Mouse (Mus musculus) myocyte (in vitro differentiated cells): Measurements from ENCODE around the gene Abce1. TPM values are rescaled to one million over a fixed set of nuclear protein-coding genes. Genes with fewer than 3 reads are reported as not detected.

Source experiments
- H3K27me3 ChIP-seq: one replicate; pipeline ENCODE4 v1.6.1; 2011; ENCODE audit not compliant: control insufficient read depth, insufficient read depth, insufficient read length
- H3K36me3 ChIP-seq: one replicate; pipeline ENCODE4 v1.6.1; 2011; ENCODE audit not compliant: control insufficient read depth, insufficient read depth
- H3K4me2 ChIP-seq: one replicate; pipeline ENCODE4 v1.6.1; 2011; ENCODE audit warnings: low read depth, control low read depth
- H3K4me3 ChIP-seq: one replicate; pipeline ENCODE4 v1.5.1; 2011; ENCODE audit warnings: mild to moderate bottlenecking, control low read depth, moderate library complexity
- H3K79me2 ChIP-seq: one replicate; pipeline ENCODE4 v1.6.1; 2011; ENCODE audit not compliant: control insufficient read depth, insufficient read depth
- H3ac ChIP-seq: one replicate; pipeline ENCODE4 v1.6.1; 2011; ENCODE audit not compliant: control insufficient read depth, insufficient read length
- CEBPB ChIP-seq: IDR thresholded peaks from 2 replicates; pipeline ENCODE4 v1.6.1; 2011; ENCODE audit warnings: mild to moderate bottlenecking, moderate library complexity; ENCODE audit not compliant: poor library complexity, insufficient read depth, severe bottlenecking
- E2F4 ChIP-seq: IDR thresholded peaks from one replicate; pipeline ENCODE4 v1.6.1; 2011; ENCODE audit warnings: mild to moderate bottlenecking, control low read depth, moderate library complexity; ENCODE audit not compliant: insufficient read depth
- MAX ChIP-seq: IDR thresholded peaks from one replicate; pipeline ENCODE4 v1.6.1; 2011; ENCODE audit warnings: low read depth, mild to moderate bottlenecking, control low read depth
- MYOD1 ChIP-seq, 3 experiments: IDR thresholded peaks; one replicate each; pipeline ENCODE4 v1.6.1; 2011; ENCODE audit warnings: control low read depth in 2 of 3, low read depth in 2 of 3, mild to moderate bottlenecking in 2 of 3, moderate library complexity in 1 of 3; ENCODE audit not compliant: insufficient read length in 2 of 3, control insufficient read depth in 1 of 3
- MYOG ChIP-seq, 3 experiments: IDR thresholded peaks; one replicate each; pipeline ENCODE4 v1.6.1; 2011; ENCODE audit warnings: control low read depth in 2 of 3, low read depth in 2 of 3, mild to moderate bottlenecking in 2 of 3; ENCODE audit not compliant: insufficient read length in 2 of 3, control insufficient read depth in 1 of 3, insufficient read depth in 1 of 3
- POLR2A ChIP-seq: IDR thresholded peaks from one replicate; pipeline ENCODE4 v1.6.1; 2011; ENCODE audit warnings: low read depth, mild to moderate bottlenecking, control low read depth, moderate library complexity; ENCODE audit not compliant: insufficient read length
- POLR2AphosphoS2 ChIP-seq: IDR thresholded peaks from one replicate; pipeline ENCODE4 v1.6.1; 2011; ENCODE audit warnings: low read depth, control low read depth; ENCODE audit not compliant: insufficient read length
- REST ChIP-seq: IDR thresholded peaks from one replicate; pipeline ENCODE4 v1.6.1; 2011; ENCODE audit warnings: mild to moderate bottlenecking, control low read depth, moderate library complexity; ENCODE audit not compliant: insufficient read depth, insufficient read length
- SRF ChIP-seq: IDR thresholded peaks from one replicate; pipeline ENCODE4 v1.6.1; 2011; ENCODE audit warnings: low read depth; ENCODE audit not compliant: control insufficient read depth, insufficient read length
- TCF12 ChIP-seq: IDR thresholded peaks from one replicate; pipeline ENCODE4 v1.6.1; 2011; ENCODE audit warnings: mild to moderate bottlenecking, control low read depth; ENCODE audit not compliant: poor library complexity, insufficient read depth, severe bottlenecking
- TCF3 ChIP-seq: IDR thresholded peaks from one replicate; pipeline ENCODE4 v1.6.1; 2011; ENCODE audit warnings: low read depth, control low read depth; ENCODE audit not compliant: insufficient read length
- USF1 ChIP-seq: IDR thresholded peaks from one replicate; pipeline ENCODE4 v1.6.1; 2011; ENCODE audit warnings: low read depth, mild to moderate bottlenecking, control low read depth, moderate library complexity
- polyA plus RNA-seq: library from polyadenylated mRNA; unstranded; fragments of >200 nt; fragmentation: generic; extraction: Trizol; gene quantifications from one replicate; pipeline ENCODE4 v1.2.1, GENCODE M21; 2012; ENCODE audit warnings: missing spikeins

Gene Abce1
- polyA plus RNA-seq, 1 experiment: 27.8 TPM

GRCm38 (mm10) chr8:79649569-79649968, 62.0 kb downstream of the Abce1 start:
- no peak for TF ChIP-seq MYOD1 (IDR thresholded peaks at IDR 0.05; ENCODE audit: control insufficient read depth in 1 of 3, insufficient read length in 2 of 3, low read depth in 2 of 3)
- TF ChIP-seq TCF12: no peak
- no peak for TF ChIP-seq CEBPB
- TF ChIP-seq MYOG (IDR thresholded peaks at IDR 0.05; ENCODE audit: control insufficient read depth in 1 of 3, insufficient read depth in 1 of 3, insufficient read length in 2 of 3, low read depth in 2 of 3): no peak
- no peak for TF ChIP-seq USF1
- TF ChIP-seq POLR2A: no peak
- TF ChIP-seq MAX: no peak
- no peak for TF ChIP-seq REST
- TF ChIP-seq POLR2AphosphoS2: no peak
- TF ChIP-seq E2F4: no peak
- no peak for TF ChIP-seq SRF
- TF ChIP-seq TCF3: no peak
- Histone ChIP-seq H3K27me3 (no peaks in the 10 kb centered on the region), H3ac (no peak overlapping the region), H3K79me2 (peaks cover 86% of the 10 kb centered on the region), H3K4me2 (no peak overlapping the region), H3K36me3 (peaks cover 21% of the 10 kb centered on the region), H3K4me3 (no peak overlapping the region)

GRCm38 (mm10) chr8:79641119-79641518, 70.4 kb downstream of the Abce1 start:
- Histone ChIP-seq H3K4me2 (peak overlapping the region; percentile 88), H3ac (no peak overlapping the region), H3K36me3 (peaks cover 15% of the 10 kb centered on the region), H3K79me2 (peaks cover 64% of the 10 kb centered on the region), H3K27me3 (no peaks in the 10 kb centered on the region), H3K4me3 (peak overlapping the region; percentile 47)
- TF ChIP-seq MAX: no peak
- no peak for TF ChIP-seq SRF
- no peak for TF ChIP-seq MYOD1 (IDR thresholded peaks at IDR 0.05; ENCODE audit: control insufficient read depth in 1 of 3, insufficient read length in 2 of 3, low read depth in 2 of 3)
- TF ChIP-seq CEBPB: no peak
- no peak for TF ChIP-seq POLR2A
- TF ChIP-seq TCF3: no peak
- no peak for TF ChIP-seq POLR2AphosphoS2
- TF ChIP-seq E2F4: no peak
- TF ChIP-seq REST: no peak
- TF ChIP-seq MYOG (IDR thresholded peaks at IDR 0.05; ENCODE audit: control insufficient read depth in 1 of 3, insufficient read depth in 1 of 3, insufficient read length in 2 of 3, low read depth in 2 of 3): no peak
- no peak for TF ChIP-seq TCF12
- no peak for TF ChIP-seq USF1

DNA sequence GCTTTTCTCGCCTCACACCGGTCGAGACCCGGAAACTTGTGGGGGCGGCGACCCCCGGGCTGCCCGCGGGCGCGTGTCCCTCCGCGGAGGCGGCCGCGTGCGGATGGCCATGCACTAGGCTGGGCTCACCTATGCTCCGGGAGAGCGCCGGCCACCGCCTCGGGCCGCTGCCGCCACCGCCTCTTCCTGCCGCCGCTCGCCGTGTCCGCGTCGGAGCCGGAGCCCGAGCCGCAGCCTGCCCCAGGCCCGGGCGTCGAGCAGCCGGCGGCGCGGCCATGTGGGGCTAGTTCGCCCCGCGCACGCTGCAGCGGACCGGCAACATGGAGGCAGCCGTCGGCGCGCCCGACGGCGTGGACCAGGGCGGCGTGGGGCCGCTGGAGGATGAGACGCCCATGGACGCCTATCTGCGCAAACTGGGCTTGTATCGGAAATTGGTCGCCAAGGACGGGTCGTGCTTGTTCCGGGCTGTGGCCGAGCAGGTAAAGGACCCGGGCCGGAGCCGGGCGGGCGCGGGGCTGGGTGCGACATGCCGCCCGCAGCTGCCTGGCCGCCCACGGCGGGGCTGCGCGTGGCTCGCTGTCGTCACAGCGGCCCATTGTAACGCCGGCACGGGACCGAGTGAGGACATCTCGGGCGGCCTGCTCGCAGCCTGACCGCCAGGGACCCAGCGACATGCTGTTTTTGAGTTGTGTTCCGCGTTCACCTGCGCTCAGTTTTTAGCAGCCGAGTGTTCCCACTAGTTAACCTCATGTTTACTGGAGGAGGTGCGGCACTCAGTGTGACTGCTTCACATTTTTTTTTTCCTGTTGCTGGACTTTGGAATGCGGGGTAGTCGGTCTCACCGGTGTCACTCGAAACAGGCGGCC, 71.7 kb downstream of the Abce1 start, which contains the start of gene Otud4:
Gene Otud4 (plus strand): TSS at position 33 of the 866 bp plus-strand sequence.
- Histone ChIP-seq H3K27me3 (no peaks in the 10 kb centered on the region), H3K4me3 (peak within 1 kb of the TSS; percentile 47), H3K4me2 (peak within 1 kb of the TSS; percentile 93), H3K79me2 (peaks cover 51% of the 10 kb centered on the region), H3ac (peak within 1 kb of the TSS; percentile 71), H3K36me3 (peaks cover 3% of the 10 kb centered on the region)
- peak in 2 of 3 experiments; percentile 20 to 81 for TF ChIP-seq MYOD1 (IDR thresholded peaks at IDR 0.05; ENCODE audit: control insufficient read depth in 1 of 3, insufficient read length in 2 of 3, low read depth in 2 of 3)
- no peak for TF ChIP-seq TCF12
- TF ChIP-seq USF1: no peak
- TF ChIP-seq MAX: no peak
- TF ChIP-seq MYOG (IDR thresholded peaks at IDR 0.05; ENCODE audit: control insufficient read depth in 1 of 3, insufficient read depth in 1 of 3, insufficient read length in 2 of 3, low read depth in 2 of 3): peak in 1 of 3 experiments; percentile 64
- TF ChIP-seq SRF: no peak
- peak; percentile 54 for TF ChIP-seq POLR2A
- peak; percentile 47 for TF ChIP-seq POLR2AphosphoS2
- TF ChIP-seq REST: no peak
- no peak for TF ChIP-seq CEBPB
- TF ChIP-seq TCF3: no peak
- TF ChIP-seq E2F4: no peak

- H3ac ChIP-seq: peak overlapping the region; percentile 71
- TF ChIP-seq POLR2A: peak; percentile 95
- TF ChIP-seq MYOD1 (IDR thresholded peaks at IDR 0.05; ENCODE audit: control insufficient read depth in 1 of 3, insufficient read length in 2 of 3, low read depth in 2 of 3): peak in 1 of 3 experiments; percentile 48
- TF ChIP-seq CEBPB: no peak
- no peak for TF ChIP-seq MAX
- TF ChIP-seq TCF12: no peak
- peak; percentile 13 for TF ChIP-seq SRF
- peak; percentile 94 for TF ChIP-seq POLR2AphosphoS2
- TF ChIP-seq TCF3: no peak
- no peak for TF ChIP-seq USF1
- peak; percentile 54 for TF ChIP-seq E2F4
- TF ChIP-seq REST: no peak
- peak in 2 of 3 experiments; percentile 19 to 56 for TF ChIP-seq MYOG (IDR thresholded peaks at IDR 0.05; ENCODE audit: control insufficient read depth in 1 of 3, insufficient read depth in 1 of 3, insufficient read length in 2 of 3, low read depth in 2 of 3)
- no peaks in the 10 kb centered on the region for H3K27me3 ChIP-seq
- H3K79me2 ChIP-seq: peaks cover 42% of the 10 kb centered on the region
- no peaks in the 10 kb centered on the region for H3K36me3 ChIP-seq
- peak overlapping the region; percentile 47 for H3K4me3 ChIP-seq
- peak overlapping the region; percentile 93 for H3K4me2 ChIP-seq
Observed at GRCm38 (mm10) chr8:79638707-79639549, 72.6 kb downstream of the Abce1 start.
